Mouse (Mus musculus) yolk sac, embryonic 10.5 days (tissue): ENCODE measurements around the gene Hmgb4.

Source experiments
- DNase-seq: peaks from one replicate; pipeline ENCODE4 v3.0.0-alpha.2; 2017; ENCODE audit warnings: low spot score

The Hmgb4 gene

GRCm38 (mm10) chr4:128224453-128224852 lies 36.3 kb downstream of the Hmgb4 start:
- DNase-seq: no peak

DNA sequence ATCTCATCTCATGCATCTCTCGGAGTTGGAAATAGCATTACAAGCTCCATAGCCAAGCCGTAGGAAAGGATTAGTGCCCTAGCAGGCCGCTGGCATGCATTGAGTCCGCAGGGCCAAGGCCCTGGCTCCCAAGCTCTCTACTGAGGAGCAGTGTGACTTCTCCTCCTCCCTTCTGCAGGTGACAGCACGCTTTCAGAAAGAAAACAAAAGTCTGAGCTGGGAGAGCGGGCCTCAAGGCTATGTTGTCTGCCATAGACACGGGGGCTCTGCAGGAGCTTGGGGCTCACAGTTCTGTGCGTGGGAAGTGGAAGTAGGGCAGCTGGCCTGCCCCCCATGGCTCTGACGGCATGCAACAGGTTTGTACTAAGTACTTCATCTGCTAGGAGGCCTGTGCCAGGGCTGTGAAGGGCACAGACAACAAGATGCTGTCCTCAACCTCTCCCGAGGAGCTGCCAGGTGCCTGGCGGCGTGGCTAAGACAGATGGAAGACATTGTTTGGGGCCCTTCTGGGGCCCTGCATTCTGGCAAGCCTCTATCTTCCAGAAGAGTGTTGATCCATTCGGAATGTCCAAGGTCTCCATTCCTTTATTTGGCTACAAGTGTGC lies 42.7 kb downstream of the Hmgb4 start:
- DNase-seq: no peak
